Mouse (Mus musculus): Measurements from ENCODE around the gene Cd19. TPM values are rescaled to one million over a fixed set of nuclear protein-coding genes. Genes with fewer than 3 reads are reported as not detected.
"Not testable (repeated sequence)": the region's sequence is repeated elsewhere in the genome, so short reads cannot be mapped to it uniquely, and the experiment has no call there.

Gene Cd19
- total RNA-seq, 2 experiments from 2014 or later: 0.48 to 1.6 TPM

- DNase-seq (ENCODE audit: low spot score in 2 of 2): no peak
These were observed 21.1 kb upstream of the Cd19 start for GRCm38 (mm10) chr7:126435801-126436200.

- no peak for DNase-seq (ENCODE audit: low spot score in 2 of 2)
These were observed 20.0 kb upstream of the Cd19 start for GRCm38 (mm10) chr7:126434726-126435125.

GRCm38 (mm10) chr7:126430167-126430566 is 15.5 kb upstream of the Cd19 start:
- DNase-seq (ENCODE audit: low spot score in 2 of 2): no peak

GRCm38 (mm10) chr7:126429503-126429898 is 14.8 kb upstream of the Cd19 start:
- DNase-seq (ENCODE audit: low spot score in 2 of 2): no peak

- peak; percentile 92 to 99 for DNase-seq (ENCODE audit: low spot score in 2 of 2)
These were observed 14.2 kb upstream of the Cd19 start, which contains the start of gene Rabep2 for GRCm38 (mm10) chr7:126428631-126429502. Rabep2 (plus strand) TSS chr7:126428759.

- no peak for DNase-seq (ENCODE audit: low spot score in 2 of 2)
These were observed 13.5 kb upstream of the Cd19 start for GRCm38 (mm10) chr7:126428154-126428553.

GRCm38 (mm10) chr7:126427323-126427860 is 12.7 kb upstream of the Cd19 start:
- no peak for DNase-seq (ENCODE audit: low spot score in 2 of 2)

- DNase-seq (ENCODE audit: low spot score in 2 of 2): no peak
These were observed 9.5 kb upstream of the Cd19 start for GRCm38 (mm10) chr7:126424161-126424560.

GRCm38 (mm10) chr7:126421756-126422155 is 7.1 kb upstream of the Cd19 start:
- no peak for DNase-seq (ENCODE audit: low spot score in 2 of 2)

GRCm38 (mm10) chr7:126418496-126418895 is 3.8 kb upstream of the Cd19 start:
- no peak for DNase-seq (ENCODE audit: low spot score in 2 of 2)

GRCm38 (mm10) chr7:126417606-126418005 is 2.9 kb upstream of the Cd19 start:
- no peak for DNase-seq (ENCODE audit: low spot score in 2 of 2)

GRCm38 (mm10) chr7:126417045-126417444 is 2.4 kb upstream of the Cd19 start:
- no peak for DNase-seq (ENCODE audit: low spot score in 2 of 2)

GRCm38 (mm10) chr7:126416615-126417014 is 1.9 kb upstream of the Cd19 start:
- DNase-seq (ENCODE audit: low spot score in 2 of 2): no peak

- DNase-seq (ENCODE audit: low spot score in 2 of 2): no peak
These were observed 3.6 kb downstream of the Cd19 start for GRCm38 (mm10) chr7:126411061-126411460.

GRCm38 (mm10) chr7:126408686-126409085 is 6.0 kb downstream of the Cd19 start:
- DNase-seq (ENCODE audit: low spot score in 2 of 2): no peak

- DNase-seq (ENCODE audit: low spot score in 2 of 2): not testable (repeated sequence)
These were observed 12.2 kb downstream of the Cd19 start for GRCm38 (mm10) chr7:126402518-126402917.

GRCm38 (mm10) chr7:126399548-126399947 is 15.1 kb downstream of the Cd19 start:
- peak; percentile 50 to 69 for DNase-seq (ENCODE audit: low spot score in 2 of 2)

GRCm38 (mm10) chr7:126397822-126398221 is 16.9 kb downstream of the Cd19 start:
- no peak for DNase-seq (ENCODE audit: low spot score in 2 of 2)

- DNase-seq (ENCODE audit: low spot score in 2 of 2): no peak
These were observed 17.5 kb downstream of the Cd19 start for GRCm38 (mm10) chr7:126397221-126397620.

- DNase-seq (ENCODE audit: low spot score in 2 of 2): peak; percentile 69 to 83
These were observed 18.2 kb downstream of the Cd19 start, which contains the start of gene Nfatc2ip for GRCm38 (mm10) chr7:126396298-126397119. Nfatc2ip (minus strand) TSS chr7:126396737.

GRCm38 (mm10) chr7:126392086-126392884 is 22.4 kb downstream of the Cd19 start:
- DNase-seq (ENCODE audit: low spot score in 2 of 2): not testable (repeated sequence)

Measured in adrenal gland, postnatal 4 days (tissue).